Mouse (Mus musculus): ENCODE data around the gene Timm22. TPM values are rescaled to one million over a fixed set of nuclear protein-coding genes. Genes with fewer than 3 reads are reported as not detected.

Gene Timm22
- total RNA-seq, 2 experiments from 2014 or later = 10.3 to 10.5 TPM

GRCm38 (mm10) chr11:76429556-76429955 is 22.8 kb downstream of the Timm22 start:
- no peak for ATAC-seq (ENCODE audit: poor library complexity, severe bottlenecking)

DNA sequence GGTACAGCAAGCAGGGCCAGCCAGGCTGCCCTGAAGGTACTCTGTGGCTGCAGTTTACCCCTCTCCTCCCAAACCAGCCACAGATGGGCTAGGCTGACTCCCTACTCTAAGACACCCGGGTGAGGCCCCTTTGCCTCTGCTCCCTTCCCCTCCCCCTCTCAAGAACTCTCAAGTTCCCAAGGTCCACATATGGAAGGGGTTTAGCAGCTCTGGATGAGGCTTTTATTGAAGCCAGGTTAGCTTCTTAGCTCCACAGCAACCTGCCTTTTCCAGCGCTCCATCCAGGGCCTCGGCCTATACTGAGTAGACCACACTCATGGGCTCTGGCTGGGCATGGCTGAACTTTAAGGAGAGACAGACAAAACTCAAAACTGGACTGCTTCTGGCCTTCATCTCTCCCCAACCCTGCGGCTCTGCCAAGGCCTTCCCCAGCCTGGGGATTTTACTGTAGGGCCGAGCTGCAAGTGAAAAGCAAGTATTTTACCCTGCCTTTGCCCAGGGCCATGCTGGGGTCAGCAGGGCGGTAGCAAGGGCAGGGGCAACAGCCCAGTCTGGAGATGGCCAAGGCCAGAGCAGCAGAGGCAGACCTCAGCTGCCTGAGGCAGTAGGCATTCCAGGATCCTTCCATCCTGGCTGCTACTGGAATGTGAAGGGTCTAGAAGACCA is 23.3 kb downstream of the Timm22 start:
- ATAC-seq (ENCODE audit: poor library complexity, severe bottlenecking) = no peak

GRCm38 (mm10) chr11:76436009-76436408 is 29.3 kb downstream of the Timm22 start:
- ATAC-seq (ENCODE audit: poor library complexity, severe bottlenecking) = no peak

- ATAC-seq (ENCODE audit: poor library complexity, severe bottlenecking) = no peak
These were observed 30.2 kb downstream of the Timm22 start for GRCm38 (mm10) chr11:76436864-76437437.

DNA sequence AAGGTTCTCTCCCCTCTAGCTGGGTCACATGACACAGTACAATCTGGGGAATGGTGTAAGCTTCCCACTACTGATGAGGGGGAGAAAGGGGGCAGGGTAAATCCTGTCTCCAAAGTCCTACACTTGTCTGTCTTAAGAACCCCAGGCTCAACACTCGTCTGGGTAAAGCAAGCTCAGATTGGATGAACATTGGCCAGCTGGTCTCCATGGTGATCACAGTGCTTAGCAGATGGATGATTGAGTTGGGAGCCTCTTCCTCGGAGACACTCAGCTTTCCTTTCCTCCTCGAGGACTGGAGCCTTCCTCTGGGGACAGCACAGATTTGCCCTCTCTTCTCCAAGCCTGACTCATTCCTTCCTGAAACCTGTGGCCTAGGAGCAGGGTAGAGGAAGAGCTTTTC is 32.9 kb downstream of the Timm22 start:
- no peak for ATAC-seq (ENCODE audit: poor library complexity, severe bottlenecking)

DNA sequence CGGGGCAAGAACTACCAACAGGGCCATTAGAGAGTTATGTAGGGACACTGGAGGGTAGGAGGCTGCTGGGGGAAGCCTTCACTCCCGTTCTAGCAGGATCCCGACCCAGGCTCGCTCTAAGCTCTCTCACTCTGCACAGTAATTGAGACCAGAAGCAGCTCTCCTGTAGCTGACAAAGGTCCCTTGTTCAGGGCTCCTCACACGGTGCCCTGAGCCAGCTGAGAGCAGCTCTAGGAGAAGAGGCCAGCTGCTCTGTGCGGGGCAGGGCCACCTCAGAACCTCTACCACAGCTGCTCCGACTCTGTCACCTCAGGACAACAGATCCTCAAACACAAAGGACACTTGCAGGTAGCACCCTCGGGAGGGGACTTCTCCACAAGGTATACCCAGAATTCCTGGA is 38.7 kb downstream of the Timm22 start:
- ATAC-seq (ENCODE audit: poor library complexity, severe bottlenecking) = no peak

- no peak for ATAC-seq (ENCODE audit: poor library complexity, severe bottlenecking)
These were observed 39.5 kb downstream of the Timm22 start for GRCm38 (mm10) chr11:76446251-76446650.

- ATAC-seq (ENCODE audit: poor library complexity, severe bottlenecking) = no peak
These were observed 42.9 kb downstream of the Timm22 start for GRCm38 (mm10) chr11:76449520-76450201.

DNA sequence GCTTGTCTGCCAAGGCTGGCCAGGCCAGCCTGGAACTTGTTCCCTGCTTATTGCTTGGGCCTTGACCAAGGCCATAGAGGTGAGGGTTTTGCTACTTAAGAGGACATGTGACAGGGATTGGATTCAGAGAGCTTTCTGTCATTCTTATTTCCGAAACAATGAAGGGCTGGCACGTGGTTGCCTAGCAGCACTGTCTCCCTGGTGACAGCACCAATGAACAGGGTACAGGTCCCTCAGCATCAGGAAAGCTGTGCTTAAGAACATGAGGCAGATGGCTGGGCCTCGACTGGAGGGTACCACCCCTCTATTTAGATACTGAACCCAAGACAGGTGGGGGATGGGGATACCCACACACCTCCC is 43.4 kb downstream of the Timm22 start:
- ATAC-seq (ENCODE audit: poor library complexity, severe bottlenecking) = no peak

DNA sequence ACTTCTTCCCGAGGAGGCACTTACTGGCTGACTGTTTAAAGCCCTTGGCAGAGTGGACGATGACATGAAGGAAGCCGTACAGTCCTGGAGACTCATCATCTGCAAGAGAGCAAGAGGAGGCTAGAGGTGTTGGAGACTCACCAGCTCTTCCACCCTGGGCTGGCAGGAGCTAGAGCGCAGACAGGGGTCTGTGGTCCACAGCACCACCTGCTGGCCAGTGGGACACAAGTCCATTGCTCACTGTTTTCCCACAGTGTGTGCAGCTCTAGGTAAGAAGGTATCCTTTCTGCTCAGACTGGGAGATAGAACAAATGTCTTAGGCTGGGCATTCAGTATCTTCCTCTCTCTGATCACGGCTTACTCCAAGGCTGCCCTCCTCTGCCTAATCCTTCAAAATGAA is 47.7 kb downstream of the Timm22 start:
- peak; percentile 39; the same call in 1 of the 2 replicates for ATAC-seq (ENCODE audit: poor library complexity, severe bottlenecking)

GRCm38 (mm10) chr11:76456233-76456632 is 49.5 kb downstream of the Timm22 start:
- peak; percentile 68 for ATAC-seq (ENCODE audit: poor library complexity, severe bottlenecking)

DNA sequence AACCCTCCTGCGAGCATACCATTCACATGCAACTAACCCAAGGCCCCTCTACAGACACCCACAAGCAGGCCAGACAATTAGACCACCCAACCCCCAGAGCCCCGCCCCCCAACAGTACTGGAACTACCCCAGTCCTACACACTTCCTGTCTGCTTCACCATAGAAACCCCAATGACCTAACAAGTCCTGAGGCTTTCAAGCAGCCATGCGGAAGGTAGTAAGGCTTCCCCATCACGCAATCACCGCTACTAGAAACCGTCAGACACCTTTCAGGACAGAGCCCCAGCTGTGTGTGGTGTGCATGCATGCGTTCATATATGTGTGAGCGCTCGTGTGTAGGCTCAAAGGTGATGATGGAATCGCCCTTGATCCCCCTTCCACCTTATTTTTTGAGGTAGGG is 50.1 kb downstream of the Timm22 start:
- peak; percentile 59 for ATAC-seq (ENCODE audit: poor library complexity, severe bottlenecking)

DNA sequence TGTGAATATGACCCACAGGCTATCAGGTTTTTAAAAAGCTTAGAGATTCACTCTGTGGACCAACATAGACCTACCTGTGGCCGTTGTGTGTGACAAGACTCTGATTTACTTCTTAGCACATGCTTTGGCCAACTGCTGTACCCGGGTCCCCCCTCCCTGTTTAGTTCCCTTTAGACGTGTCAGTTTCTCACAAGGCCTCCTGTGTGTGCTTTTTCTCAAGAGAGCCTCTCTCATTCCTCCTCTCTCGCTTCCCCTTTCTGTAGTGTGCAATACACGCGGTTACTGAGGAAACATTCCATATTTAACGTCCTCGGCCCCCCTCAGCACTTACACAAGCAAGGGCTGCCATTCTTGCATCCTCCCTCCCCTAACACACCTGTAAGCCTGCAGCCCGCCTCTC is 52.0 kb downstream of the Timm22 start:
- ATAC-seq (ENCODE audit: poor library complexity, severe bottlenecking) = peak; percentile 79

DNA sequence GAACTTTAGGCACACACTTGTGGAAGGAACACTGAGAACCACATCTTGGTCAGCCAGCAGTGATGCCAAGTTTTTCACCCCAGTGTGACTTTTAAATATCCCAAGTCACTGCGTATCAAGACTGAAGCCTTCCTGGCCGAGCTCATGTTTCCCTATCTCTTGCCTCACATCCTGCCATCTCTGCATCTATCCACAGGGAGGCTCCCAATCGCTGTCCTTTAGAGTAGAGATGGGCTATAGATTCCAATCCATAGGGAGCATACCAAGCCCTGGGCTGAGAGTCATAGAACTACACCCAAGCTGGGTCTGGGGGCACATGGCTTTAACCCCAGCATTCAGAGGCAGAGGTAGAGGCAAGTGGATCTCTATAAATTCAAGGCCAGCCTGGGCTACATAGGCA is 52.7 kb downstream of the Timm22 start:
- no peak for ATAC-seq (ENCODE audit: poor library complexity, severe bottlenecking)

DNA sequence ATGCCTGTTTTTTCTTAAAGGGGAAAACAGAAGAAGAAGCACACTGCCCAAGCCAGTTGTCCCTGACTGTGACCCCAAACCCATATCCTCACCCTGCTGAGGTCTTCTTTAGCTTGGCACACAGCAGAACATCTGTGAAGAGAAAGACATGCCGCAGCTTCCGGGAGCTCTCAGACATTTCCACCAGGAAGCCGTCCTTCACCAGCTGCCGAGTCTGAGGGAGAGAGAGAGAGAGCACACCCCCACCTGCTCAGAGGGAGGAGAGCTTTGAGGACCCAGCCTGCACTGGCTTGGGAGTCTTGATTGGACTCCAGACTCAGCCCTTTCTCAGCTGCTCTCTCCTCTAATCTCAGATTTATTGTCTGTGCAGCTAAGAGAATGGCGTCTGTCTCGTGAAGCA is 54.4 kb downstream of the Timm22 start:
- ATAC-seq (ENCODE audit: poor library complexity, severe bottlenecking) = no peak

DNA sequence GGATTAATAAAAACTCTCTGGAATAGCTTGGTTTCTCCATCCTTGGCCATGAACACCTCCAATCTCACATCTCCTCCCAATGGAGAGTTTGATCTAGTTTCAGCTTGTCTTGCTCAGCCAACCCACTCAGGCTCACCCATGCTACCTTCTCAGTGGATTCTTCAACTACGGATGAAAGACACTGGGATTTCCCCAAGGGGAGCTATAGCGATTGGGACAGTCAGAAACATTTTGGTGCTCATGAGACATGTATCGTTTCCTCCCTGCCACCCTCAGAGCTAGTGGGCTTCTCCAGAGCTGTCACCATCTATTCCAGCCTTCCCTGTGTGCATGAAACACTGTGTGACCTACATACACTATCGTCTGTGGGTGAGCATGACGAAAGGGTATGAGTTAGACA is 54.9 kb downstream of the Timm22 start:
- no peak for ATAC-seq (ENCODE audit: poor library complexity, severe bottlenecking)

- ATAC-seq (ENCODE audit: poor library complexity, severe bottlenecking) = no peak
These were observed 59.1 kb downstream of the Timm22 start for GRCm38 (mm10) chr11:76465879-76466278.

Other genes with a start within 250 kb of the Timm22 start
- gene Vps53, start 227.3 kb upstream of the Timm22 start, total RNA-seq (2015) = 22.2 and 30.5 TPM in 2 replicates
- 31.5 and 32.8 TPM in 2 replicates for gene Vps53, start 227.3 kb upstream of the Timm22 start, total RNA-seq (2017)
- 2.1 and 2.4 TPM in 2 replicates for gene Fam57a, start 227.3 kb upstream of the Timm22 start, total RNA-seq (2015)
- gene Fam57a, start 227.3 kb upstream of the Timm22 start, total RNA-seq (2017) = 1.8 and 1.9 TPM in 2 replicates
- not detected in 2 replicates for gene Dbil5, start 189.3 kb upstream of the Timm22 start, total RNA-seq (2015)
- gene Dbil5, start 189.3 kb upstream of the Timm22 start, total RNA-seq (2017) = not detected in 2 replicates
- 2.1 and 6.1 TPM in 2 replicates for gene Gemin4, start 189.3 kb upstream of the Timm22 start, total RNA-seq (2015)
- 2.9 and 6.0 TPM in 2 replicates for gene Gemin4, start 189.3 kb upstream of the Timm22 start, total RNA-seq (2017)
- 4.5 and 5.9 TPM in 2 replicates for gene Mrm3, start 163.2 kb upstream of the Timm22 start, total RNA-seq (2015)
- gene Mrm3, start 163.2 kb upstream of the Timm22 start, total RNA-seq (2017) = 7.5 and 8.6 TPM in 2 replicates
- gene Glod4, start 163.2 kb upstream of the Timm22 start, total RNA-seq (2015) = 41.2 and 63.4 TPM in 2 replicates
- 89.6 and 159 TPM in 2 replicates for gene Glod4, start 163.2 kb upstream of the Timm22 start, total RNA-seq (2017)
- gene Nxn, start 7.8 kb upstream of the Timm22 start, total RNA-seq (2015) = 9.4 and 15.1 TPM in 2 replicates
- 8.7 and 12.3 TPM in 2 replicates for gene Nxn, start 7.8 kb upstream of the Timm22 start, total RNA-seq (2017)
- 45.8 and 47.9 TPM in 2 replicates for gene Abr, start 215.4 kb downstream of the Timm22 start, total RNA-seq (2015)
- gene Abr, start 215.4 kb downstream of the Timm22 start, total RNA-seq (2017) = 78.4 and 84.4 TPM in 2 replicates

Data from megakaryocyte, adult 5-6 weeks (primary cell).